Mouse (Mus musculus): ENCODE results near the gene Fam117b. TPM values are rescaled to one million over a fixed set of nuclear protein-coding genes. Genes with fewer than 3 reads are reported as not detected.

The Fam117b gene
- polyA plus RNA-seq, 1 experiment from 2014 or later = 17.6 TPM

- Histone ChIP-seq H3K36me3 (no peaks in the 10 kb centered on the region), H3K4me3 (replicated peaks) (no peak overlapping the region), H3K9ac (replicated peaks) (no peak overlapping the region), H3K9me3 (no peaks in the 10 kb centered on the region), H3K4me1 (replicated peaks) (peaks cover 2% of the 10 kb centered on the region; the same call in 1 of the 2 replicates), H3K4me2 (no peak overlapping the region), H3K27me3 (no peaks in the 10 kb centered on the region), H3K27ac (no peak overlapping the region)
- no peak for ATAC-seq (ENCODE audit: insufficient number of reproducible peaks, insufficient read depth, low FRiP score, low TSS enrichment, low read depth)
- WGBS = 53% methylated on average over 5 of the region's 5 CpGs
Observed at GRCm38 (mm10) chr1:59897147-59897798, 15.5 kb upstream of the Fam117b start.

- peaks cover 2% of the 10 kb centered on the region; the same call in 1 of the 2 replicates for H3K4me1 ChIP-seq (replicated peaks)
- H3K9me3 ChIP-seq = no peaks in the 10 kb centered on the region
- no peak overlapping the region for H3K4me2 ChIP-seq
- ATAC-seq (ENCODE audit: insufficient number of reproducible peaks, insufficient read depth, low FRiP score, low TSS enrichment, low read depth) = no peak
- no peak overlapping the region for H3K9ac ChIP-seq (replicated peaks)
- no peak overlapping the region for H3K4me3 ChIP-seq (replicated peaks)
- H3K27ac ChIP-seq = peak overlapping the region; percentile 35; the same call in 1 of the 2 replicates
- no peaks in the 10 kb centered on the region for H3K36me3 ChIP-seq
- H3K27me3 ChIP-seq = no peaks in the 10 kb centered on the region
- 80% methylated on average over 2 of the region's 2 CpGs for WGBS
Observed at GRCm38 (mm10) chr1:59899679-59900078, 13.1 kb upstream of the Fam117b start.

- no peaks in the 10 kb centered on the region for H3K36me3 ChIP-seq
- H3K4me1 ChIP-seq (replicated peaks) = peaks cover 2% of the 10 kb centered on the region; the same call in 1 of the 2 replicates
- no peaks in the 10 kb centered on the region for H3K27me3 ChIP-seq
- H3K4me3 ChIP-seq (replicated peaks) = no peak overlapping the region
- no peak for ATAC-seq (ENCODE audit: insufficient number of reproducible peaks, insufficient read depth, low FRiP score, low TSS enrichment, low read depth)
- H3K4me2 ChIP-seq = no peak overlapping the region
- no peak overlapping the region for H3K9ac ChIP-seq (replicated peaks)
- H3K27ac ChIP-seq = no peak overlapping the region
- WGBS = 93% methylated on average over 5 of the region's 5 CpGs
- H3K9me3 ChIP-seq = no peaks in the 10 kb centered on the region
Observed at GRCm38 (mm10) chr1:59901082-59901876, 11.5 kb upstream of the Fam117b start.

- Histone ChIP-seq H3K9me3 (no peaks in the 10 kb centered on the region), H3K4me1 (replicated peaks) (no peaks in the 10 kb centered on the region), H3K27me3 (no peaks in the 10 kb centered on the region), H3K9ac (replicated peaks) (no peak overlapping the region), H3K4me2 (no peak overlapping the region), H3K27ac (no peak overlapping the region), H3K4me3 (replicated peaks) (no peak overlapping the region), H3K36me3 (no peaks in the 10 kb centered on the region)
- 29% methylated on average over 3 of the region's 3 CpGs for WGBS
- ATAC-seq (ENCODE audit: insufficient number of reproducible peaks, insufficient read depth, low FRiP score, low TSS enrichment, low read depth) = no peak
Observed at GRCm38 (mm10) chr1:59902634-59903033, 10.2 kb upstream of the Fam117b start.

- 87% methylated on average over 6 of the region's 6 CpGs for WGBS
- no peak for ATAC-seq (ENCODE audit: insufficient number of reproducible peaks, insufficient read depth, low FRiP score, low TSS enrichment, low read depth)
Observed at GRCm38 (mm10) chr1:59904630-59905295, 8.0 kb upstream of the Fam117b start.

GRCm38 (mm10) chr1:59905916-59906315 is 6.9 kb upstream of the Fam117b start:
- Histone ChIP-seq H3K9ac (replicated peaks) (no peak overlapping the region), H3K4me1 (replicated peaks) (no peaks in the 10 kb centered on the region), H3K4me2 (no peak overlapping the region), H3K27ac (no peak overlapping the region), H3K9me3 (no peaks in the 10 kb centered on the region), H3K36me3 (no peaks in the 10 kb centered on the region), H3K27me3 (no peaks in the 10 kb centered on the region), H3K4me3 (replicated peaks) (no peak overlapping the region)
- WGBS = 84% methylated on average over 2 of the region's 2 CpGs
- ATAC-seq (ENCODE audit: insufficient number of reproducible peaks, insufficient read depth, low FRiP score, low TSS enrichment, low read depth) = no peak

More at GRCm38 (mm10) chr1:59904630-59905295, 8.0 kb upstream of the Fam117b start:
- Histone ChIP-seq H3K9ac (replicated peaks) (no peak overlapping the region), H3K27me3 (no peaks in the 10 kb centered on the region), H3K4me3 (replicated peaks) (no peak overlapping the region), H3K4me1 (replicated peaks) (no peaks in the 10 kb centered on the region), H3K27ac (no peak overlapping the region), H3K36me3 (no peaks in the 10 kb centered on the region), H3K9me3 (no peaks in the 10 kb centered on the region), H3K4me2 (no peak overlapping the region)

- Histone ChIP-seq H3K4me3 (replicated peaks) (no peak overlapping the region), H3K4me2 (no peak overlapping the region), H3K27me3 (no peaks in the 10 kb centered on the region), H3K36me3 (no peaks in the 10 kb centered on the region), H3K27ac (no peak overlapping the region), H3K9me3 (no peaks in the 10 kb centered on the region), H3K4me1 (replicated peaks) (no peaks in the 10 kb centered on the region), H3K9ac (replicated peaks) (no peak overlapping the region)
- WGBS = 85% methylated on average over 13 of the region's 13 CpGs
- ATAC-seq (ENCODE audit: insufficient number of reproducible peaks, insufficient read depth, low FRiP score, low TSS enrichment, low read depth) = no peak
Observed at GRCm38 (mm10) chr1:59906819-59907521, 5.8 kb upstream of the Fam117b start.

- H3K4me1 ChIP-seq (replicated peaks) = no peaks in the 10 kb centered on the region
Observed at GRCm38 (mm10) chr1:59907700-59908099, 5.1 kb upstream of the Fam117b start.

GRCm38 (mm10) chr1:59910941-59911340 is 1.9 kb upstream of the Fam117b start:
- H3K4me1 ChIP-seq (replicated peaks) = peaks cover 22% of the 10 kb centered on the region
- no peak overlapping the region for H3K4me3 ChIP-seq (replicated peaks)
- 65% methylated on average over 1 of the region's 1 CpGs for WGBS
- no peaks in the 10 kb centered on the region for H3K27me3 ChIP-seq
- H3K4me2 ChIP-seq = no peak overlapping the region
- H3K9me3 ChIP-seq = no peaks in the 10 kb centered on the region
- no peak overlapping the region for H3K9ac ChIP-seq (replicated peaks)
- ATAC-seq (ENCODE audit: insufficient number of reproducible peaks, insufficient read depth, low FRiP score, low TSS enrichment, low read depth) = no peak
- no peaks in the 10 kb centered on the region for H3K36me3 ChIP-seq
- H3K27ac ChIP-seq = no peak overlapping the region

More at GRCm38 (mm10) chr1:59907700-59908099, 5.1 kb upstream of the Fam117b start:
- H3K9ac ChIP-seq (replicated peaks) = no peak overlapping the region
- no peaks in the 10 kb centered on the region for H3K9me3 ChIP-seq
- WGBS = 39% methylated on average over 2 of the region's 2 CpGs
- no peak overlapping the region for H3K27ac ChIP-seq
- no peaks in the 10 kb centered on the region for H3K27me3 ChIP-seq
- no peak for ATAC-seq (ENCODE audit: insufficient number of reproducible peaks, insufficient read depth, low FRiP score, low TSS enrichment, low read depth)
- H3K4me2 ChIP-seq = no peak overlapping the region
- H3K36me3 ChIP-seq = no peaks in the 10 kb centered on the region
- H3K4me3 ChIP-seq (replicated peaks) = no peak overlapping the region

GRCm38 (mm10) chr1:59913195-59913868 is 526 bp downstream of the Fam117b start:
- Histone ChIP-seq H3K4me3 (replicated peaks) (peak overlapping the region; percentile 99), H3K4me2 (peak overlapping the region; percentile 63), H3K36me3 (no peaks in the 10 kb centered on the region), H3K4me1 (replicated peaks) (peaks cover 25% of the 10 kb centered on the region), H3K9ac (replicated peaks) (peak overlapping the region; percentile 96), H3K27me3 (no peaks in the 10 kb centered on the region), H3K27ac (peak overlapping the region; percentile 97), H3K9me3 (no peaks in the 10 kb centered on the region)
- WGBS = under 1% methylated on average over 75 of the region's 98 CpGs
- peak; percentile 53 for ATAC-seq (ENCODE audit: insufficient number of reproducible peaks, insufficient read depth, low FRiP score, low TSS enrichment, low read depth)
